Mouse (Mus musculus): ENCODE measurements around the gene Ccdc88c. TPM values are rescaled to one million over a fixed set of nuclear protein-coding genes. Genes with fewer than 3 reads are reported as not detected.

Gene Ccdc88c
- polyA plus RNA-seq, 1 experiment from 2014 or later = 4.8 TPM

DNA sequence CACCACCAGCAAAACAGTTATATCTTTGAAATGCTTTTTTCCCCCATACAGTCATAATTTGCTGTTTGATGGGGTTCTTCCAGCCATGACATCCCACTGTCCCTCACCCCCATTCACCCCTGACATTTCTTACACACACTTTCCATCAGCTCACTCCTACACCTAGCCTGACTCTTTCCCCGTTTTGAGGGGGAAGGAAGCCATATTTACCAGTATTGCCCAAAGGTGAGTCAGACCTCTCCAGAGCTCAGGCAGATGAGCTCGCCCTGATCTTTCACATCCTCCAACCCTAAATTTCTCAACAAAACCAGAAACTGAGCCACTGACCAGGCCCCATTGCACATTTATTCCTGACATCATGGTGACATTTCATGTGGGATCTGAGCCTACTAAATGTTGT, 157.0 kb downstream of the Ccdc88c start:
- Histone ChIP-seq H3K27ac (replicated peaks; ENCODE audit: low read depth, low read length) (no peak overlapping the region), H3K4me2 (ENCODE audit: low read depth, low read length) (no peak overlapping the region), H3K36me3 (replicated peaks; ENCODE audit: control insufficient read depth, insufficient read depth, low read depth, low read length) (no peaks in the 10 kb centered on the region), H3K4me1 (ENCODE audit: control insufficient read depth, insufficient read depth, low read length) (no peaks in the 10 kb centered on the region), H3K4me3 (ENCODE audit: low read depth, low read length) (no peak overlapping the region), H3K27me3 (ENCODE audit: control insufficient read depth, insufficient read depth, low read length) (no peaks in the 10 kb centered on the region), H3K9me3 (replicated peaks; ENCODE audit: control insufficient read depth, low read length) (no peaks in the 10 kb centered on the region), H3K9ac (replicated peaks; ENCODE audit: low read length) (no peak overlapping the region)
- ATAC-seq (replicated peaks; ENCODE audit: insufficient number of reproducible peaks, low FRiP score, low TSS enrichment, low read depth) (no peak), DNase-seq (ENCODE audit: low spot score) (no peak)
- WGBS = 80% methylated on average over 2 of the region's 2 CpGs

DNA sequence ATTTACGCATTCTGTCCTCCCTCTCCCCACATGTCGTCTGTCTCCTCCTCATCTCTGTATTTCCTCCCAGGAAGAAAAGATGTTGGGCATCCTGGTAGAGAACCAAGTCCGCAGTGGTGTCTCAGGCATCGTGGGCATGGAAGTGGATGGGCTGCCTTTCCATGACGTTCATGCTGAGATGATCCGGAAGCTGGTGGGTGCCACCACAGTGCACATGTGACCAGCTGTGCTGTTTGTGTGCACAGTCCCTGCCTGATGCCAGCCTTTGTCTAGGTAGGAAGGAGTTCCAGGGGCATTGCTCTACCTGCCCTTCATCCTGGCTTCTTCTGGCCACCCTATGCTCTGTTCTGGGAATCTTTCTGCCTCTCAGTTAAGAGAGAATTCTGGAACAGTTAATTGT, 157.6 kb downstream of the Ccdc88c start:
- Histone ChIP-seq H3K9ac (replicated peaks; ENCODE audit: low read length) (no peak overlapping the region), H3K9me3 (replicated peaks; ENCODE audit: control insufficient read depth, low read length) (no peaks in the 10 kb centered on the region), H3K36me3 (replicated peaks; ENCODE audit: control insufficient read depth, insufficient read depth, low read depth, low read length) (no peaks in the 10 kb centered on the region), H3K4me3 (ENCODE audit: low read depth, low read length) (no peak overlapping the region), H3K27ac (replicated peaks; ENCODE audit: low read depth, low read length) (no peak overlapping the region), H3K27me3 (ENCODE audit: control insufficient read depth, insufficient read depth, low read length) (no peaks in the 10 kb centered on the region), H3K4me2 (ENCODE audit: low read depth, low read length) (no peak overlapping the region), H3K4me1 (ENCODE audit: control insufficient read depth, insufficient read depth, low read length) (no peaks in the 10 kb centered on the region)
- ATAC-seq (replicated peaks; ENCODE audit: insufficient number of reproducible peaks, low FRiP score, low TSS enrichment, low read depth) (no peak), DNase-seq (ENCODE audit: low spot score) (no peak)
- 92% methylated on average over 6 of the region's 6 CpGs for WGBS

DNA sequence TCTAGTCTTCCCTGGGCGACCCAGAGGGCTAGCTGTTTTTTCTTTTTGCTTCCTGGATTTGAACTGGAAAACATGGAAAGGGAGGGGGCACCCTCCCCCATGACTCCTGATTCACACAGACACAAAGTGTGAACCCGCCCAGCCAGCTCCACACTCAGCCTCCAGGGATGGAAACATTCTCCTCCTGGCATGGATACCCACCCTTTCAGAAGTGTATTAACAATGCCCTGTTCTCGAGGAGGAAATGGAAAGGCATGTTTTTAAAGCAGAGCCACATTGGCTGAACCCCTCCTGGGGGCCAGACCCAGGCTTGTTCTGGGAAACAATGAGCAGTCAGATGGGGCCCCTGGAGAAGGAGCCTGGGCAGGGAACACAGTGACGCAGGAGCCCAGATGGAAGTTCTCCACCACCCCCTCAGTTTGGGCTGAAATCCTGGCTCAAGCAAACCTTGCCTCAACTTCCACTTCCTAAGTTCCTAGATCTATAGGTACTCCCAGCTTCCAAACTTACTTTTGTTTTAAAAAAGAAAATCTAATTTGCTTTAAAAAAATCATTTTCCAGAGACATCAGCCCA, 160.7 kb downstream of the Ccdc88c start:
- no peaks in the 10 kb centered on the region for H3K4me1 ChIP-seq (ENCODE audit: control insufficient read depth, insufficient read depth, low read length)
- no peak overlapping the region for H3K9ac ChIP-seq (replicated peaks; ENCODE audit: low read length)
- no peaks in the 10 kb centered on the region for H3K9me3 ChIP-seq (replicated peaks; ENCODE audit: control insufficient read depth, low read length)
- H3K27me3 ChIP-seq (ENCODE audit: control insufficient read depth, insufficient read depth, low read length) = no peaks in the 10 kb centered on the region
- H3K27ac ChIP-seq (replicated peaks; ENCODE audit: low read depth, low read length) = no peak overlapping the region
- no peak for DNase-seq (ENCODE audit: low spot score)
- no peaks in the 10 kb centered on the region for H3K36me3 ChIP-seq (replicated peaks; ENCODE audit: control insufficient read depth, insufficient read depth, low read depth, low read length)
- ATAC-seq (replicated peaks; ENCODE audit: insufficient number of reproducible peaks, low FRiP score, low TSS enrichment, low read depth) = no peak
- no peak overlapping the region for H3K4me2 ChIP-seq (ENCODE audit: low read depth, low read length)
- 53% methylated on average over 4 of the region's 4 CpGs for WGBS
- no peak overlapping the region for H3K4me3 ChIP-seq (ENCODE audit: low read depth, low read length)

DNA sequence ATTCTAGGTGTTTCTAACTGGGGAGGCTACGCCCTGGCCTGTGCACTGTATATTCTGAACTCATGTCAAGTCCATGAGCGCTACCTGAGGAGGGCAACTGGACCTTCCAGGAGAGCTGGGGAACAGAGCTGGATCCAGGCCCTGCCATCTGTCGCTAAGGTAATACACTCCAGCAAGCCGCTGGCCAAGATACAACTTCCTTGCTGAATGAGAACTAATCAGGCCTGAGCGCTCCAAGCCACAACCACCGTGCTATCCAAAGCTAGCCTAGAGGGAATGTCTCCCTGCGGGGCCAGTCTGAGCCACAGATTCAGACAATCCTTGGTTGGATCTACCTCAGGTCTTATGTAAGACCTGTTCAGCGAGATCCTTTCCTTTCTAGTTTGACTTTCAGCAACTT, 161.8 kb downstream of the Ccdc88c start:
- DNase-seq (ENCODE audit: low spot score) = no peak
- Histone ChIP-seq H3K4me3 (ENCODE audit: low read depth, low read length) (no peak overlapping the region), H3K36me3 (replicated peaks; ENCODE audit: control insufficient read depth, insufficient read depth, low read depth, low read length) (no peaks in the 10 kb centered on the region), H3K4me2 (ENCODE audit: low read depth, low read length) (no peak overlapping the region), H3K9ac (replicated peaks; ENCODE audit: low read length) (no peak overlapping the region), H3K27ac (replicated peaks; ENCODE audit: low read depth, low read length) (no peak overlapping the region), H3K9me3 (replicated peaks; ENCODE audit: control insufficient read depth, low read length) (no peaks in the 10 kb centered on the region), H3K4me1 (ENCODE audit: control insufficient read depth, insufficient read depth, low read length) (no peaks in the 10 kb centered on the region), H3K27me3 (ENCODE audit: control insufficient read depth, insufficient read depth, low read length) (no peaks in the 10 kb centered on the region)
- ATAC-seq (replicated peaks; ENCODE audit: insufficient number of reproducible peaks, low FRiP score, low TSS enrichment, low read depth) = no peak
- WGBS = 86% methylated on average over 8 of the region's 8 CpGs

DNA sequence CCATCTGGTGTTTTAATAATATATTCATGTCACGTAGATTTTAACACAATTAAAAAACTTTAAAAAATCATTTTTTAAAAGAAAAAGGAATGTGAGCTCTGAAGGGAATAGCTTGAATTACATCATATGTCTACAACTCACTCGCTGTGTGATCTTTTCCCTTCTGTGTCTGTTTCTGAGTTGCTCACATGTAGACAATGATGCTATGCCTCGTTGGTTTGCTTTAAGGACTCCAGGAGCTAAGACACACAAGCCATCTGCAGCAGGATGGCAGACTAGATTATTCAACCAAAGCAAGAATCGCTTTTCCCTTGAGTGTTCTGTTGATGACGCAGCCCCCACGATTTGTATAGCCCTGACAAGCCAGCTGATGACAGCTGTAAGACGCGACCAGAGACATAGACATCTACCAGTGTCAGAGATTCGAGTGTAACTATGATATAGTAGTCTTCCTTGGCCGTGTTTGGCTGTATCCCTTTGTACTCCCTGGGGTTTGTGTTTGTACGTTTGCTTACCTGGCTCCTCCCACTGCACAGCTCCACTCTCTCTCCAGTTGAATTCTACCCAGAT, 163.3 kb downstream of the Ccdc88c start:
- no peak overlapping the region for H3K4me2 ChIP-seq (ENCODE audit: low read depth, low read length)
- 80% methylated on average over 11 of the region's 11 CpGs for WGBS

DNA sequence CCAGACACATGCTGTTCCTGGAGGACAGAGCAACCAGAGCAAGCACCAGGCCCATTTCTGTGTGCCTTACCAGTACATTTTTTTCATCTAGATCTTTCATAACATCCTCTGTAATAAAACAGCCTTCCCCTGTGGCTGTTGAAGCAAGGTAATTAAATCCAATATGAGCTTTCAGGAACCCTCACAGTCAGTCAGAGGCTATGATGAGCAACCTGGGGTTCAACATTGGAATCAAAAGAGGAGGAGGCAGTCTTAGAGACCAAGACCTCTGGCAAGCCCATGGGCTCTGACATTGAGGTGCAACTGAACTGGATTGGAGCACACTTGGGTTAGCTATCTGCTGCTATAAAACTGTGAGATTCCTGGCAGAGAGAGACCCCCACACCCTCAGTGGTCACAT, 163.8 kb downstream of the Ccdc88c start:
- Histone ChIP-seq H3K4me2 (ENCODE audit: low read depth, low read length) (no peak overlapping the region), H3K27me3 (ENCODE audit: control insufficient read depth, insufficient read depth, low read length) (no peaks in the 10 kb centered on the region), H3K4me1 (ENCODE audit: control insufficient read depth, insufficient read depth, low read length) (no peaks in the 10 kb centered on the region), H3K9me3 (replicated peaks; ENCODE audit: control insufficient read depth, low read length) (no peaks in the 10 kb centered on the region), H3K27ac (replicated peaks; ENCODE audit: low read depth, low read length) (no peak overlapping the region), H3K36me3 (replicated peaks; ENCODE audit: control insufficient read depth, insufficient read depth, low read depth, low read length) (no peaks in the 10 kb centered on the region), H3K4me3 (ENCODE audit: low read depth, low read length) (no peak overlapping the region), H3K9ac (replicated peaks; ENCODE audit: low read length) (no peak overlapping the region)
- no peak for DNase-seq (ENCODE audit: low spot score)
- no peak for ATAC-seq (replicated peaks; ENCODE audit: insufficient number of reproducible peaks, low FRiP score, low TSS enrichment, low read depth)

More for the DNA sequence above, 163.3 kb downstream of the Ccdc88c start:
- no peaks in the 10 kb centered on the region for H3K4me1 ChIP-seq (ENCODE audit: control insufficient read depth, insufficient read depth, low read length)
- H3K4me3 ChIP-seq (ENCODE audit: low read depth, low read length) = no peak overlapping the region
- H3K27ac ChIP-seq (replicated peaks; ENCODE audit: low read depth, low read length) = no peak overlapping the region
- no peaks in the 10 kb centered on the region for H3K9me3 ChIP-seq (replicated peaks; ENCODE audit: control insufficient read depth, low read length)
- no peak overlapping the region for H3K9ac ChIP-seq (replicated peaks; ENCODE audit: low read length)
- ATAC-seq (replicated peaks; ENCODE audit: insufficient number of reproducible peaks, low FRiP score, low TSS enrichment, low read depth) (no peak), DNase-seq (ENCODE audit: low spot score) (no peak)
- no peaks in the 10 kb centered on the region for H3K36me3 ChIP-seq (replicated peaks; ENCODE audit: control insufficient read depth, insufficient read depth, low read depth, low read length)
- H3K27me3 ChIP-seq (ENCODE audit: control insufficient read depth, insufficient read depth, low read length) = no peaks in the 10 kb centered on the region

DNA sequence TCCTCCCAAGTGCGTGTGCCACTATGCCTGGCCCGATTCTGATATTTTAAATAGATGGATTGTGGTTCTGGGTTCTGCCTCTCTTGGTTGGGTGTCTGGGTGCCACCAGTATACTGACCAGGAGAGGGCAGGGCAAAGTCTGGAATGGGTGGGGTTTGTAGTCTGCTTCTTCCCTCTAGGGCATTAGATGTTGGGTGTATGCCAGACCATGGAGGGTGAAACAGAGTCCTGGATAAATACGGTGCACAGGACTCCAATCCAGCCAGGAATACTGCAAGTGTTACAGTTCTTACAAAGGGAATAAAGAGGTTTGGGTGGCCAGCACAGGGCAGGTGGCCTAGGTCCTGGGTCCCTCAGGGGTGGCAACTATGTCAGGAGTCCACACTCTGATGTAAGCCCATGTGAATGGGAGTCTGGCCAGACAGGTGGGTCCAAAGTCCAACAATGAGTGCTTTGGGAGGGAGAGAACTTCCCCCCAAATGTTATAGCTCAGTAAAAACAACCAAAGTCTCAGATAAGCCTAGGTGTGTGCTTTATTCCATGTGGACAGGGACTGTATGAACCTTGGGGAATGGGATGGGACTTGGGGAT, 165.9 kb downstream of the Ccdc88c start:
- ATAC-seq (replicated peaks; ENCODE audit: insufficient number of reproducible peaks, low FRiP score, low TSS enrichment, low read depth) (no peak), DNase-seq (ENCODE audit: low spot score) (no peak)
- Histone ChIP-seq H3K4me2 (ENCODE audit: low read depth, low read length) (no peak overlapping the region), H3K4me3 (ENCODE audit: low read depth, low read length) (no peak overlapping the region), H3K9me3 (replicated peaks; ENCODE audit: control insufficient read depth, low read length) (no peaks in the 10 kb centered on the region), H3K4me1 (ENCODE audit: control insufficient read depth, insufficient read depth, low read length) (no peaks in the 10 kb centered on the region), H3K27me3 (ENCODE audit: control insufficient read depth, insufficient read depth, low read length) (no peaks in the 10 kb centered on the region), H3K9ac (replicated peaks; ENCODE audit: low read length) (no peak overlapping the region), H3K27ac (replicated peaks; ENCODE audit: low read depth, low read length) (no peak overlapping the region), H3K36me3 (replicated peaks; ENCODE audit: control insufficient read depth, insufficient read depth, low read depth, low read length) (no peaks in the 10 kb centered on the region)
- WGBS = 86% methylated on average over 3 of the region's 3 CpGs

DNA sequence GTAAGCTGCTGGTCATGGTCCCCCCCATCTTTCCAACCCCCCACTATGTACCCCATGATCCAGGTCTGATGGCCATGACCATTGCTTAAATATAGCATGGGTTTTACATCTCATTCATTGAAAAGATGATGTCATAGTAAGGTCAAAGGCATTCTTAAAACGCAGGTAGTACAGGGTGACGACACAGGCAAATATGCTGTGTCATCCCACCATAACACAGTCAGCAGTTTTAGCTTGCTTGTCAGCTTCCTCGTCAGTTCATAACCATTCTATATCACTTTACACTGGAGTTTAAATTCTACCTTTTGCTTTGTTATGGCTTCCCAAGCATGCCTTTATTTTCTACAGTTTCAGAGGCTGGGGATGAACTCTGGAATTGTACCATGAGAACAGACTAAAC, 166.6 kb downstream of the Ccdc88c start:
- DNase-seq (ENCODE audit: low spot score) (no peak), ATAC-seq (replicated peaks; ENCODE audit: insufficient number of reproducible peaks, low FRiP score, low TSS enrichment, low read depth) (no peak)

More for the DNA sequence above, 166.6 kb downstream of the Ccdc88c start:
- WGBS = 89% methylated on average over 3 of the region's 3 CpGs
- H3K9me3 ChIP-seq (replicated peaks; ENCODE audit: control insufficient read depth, low read length) = no peaks in the 10 kb centered on the region
- no peak overlapping the region for H3K9ac ChIP-seq (replicated peaks; ENCODE audit: low read length)
- no peaks in the 10 kb centered on the region for H3K27me3 ChIP-seq (ENCODE audit: control insufficient read depth, insufficient read depth, low read length)
- H3K4me1 ChIP-seq (ENCODE audit: control insufficient read depth, insufficient read depth, low read length) = no peaks in the 10 kb centered on the region
- H3K36me3 ChIP-seq (replicated peaks; ENCODE audit: control insufficient read depth, insufficient read depth, low read depth, low read length) = no peaks in the 10 kb centered on the region
- H3K4me3 ChIP-seq (ENCODE audit: low read depth, low read length) = no peak overlapping the region
- no peak overlapping the region for H3K27ac ChIP-seq (replicated peaks; ENCODE audit: low read depth, low read length)
- H3K4me2 ChIP-seq (ENCODE audit: low read depth, low read length) = no peak overlapping the region
